Comparison of ENCODE assay signal across 11 mouse cellular contexts in genomic region chr5:140826796-140827195, GRCm38 (mm10). TPM values are rescaled to one million over a fixed set of nuclear protein-coding genes. Genes with fewer than 3 reads are reported as not detected.
DNase-seq lines count a peak whose midpoint lies in the region; ATAC-seq and TF ChIP-seq lines count a peak whose summit lies in the region.
"Had no signal": no experiment of that assay in that cellular context is flagged by ENCODE, and none has a peak within 500 bp of the region (broad histone marks: within the 10 kb centered on the region; RNA-seq: fewer than 3 reads in every experiment).

No protein-coding gene starts in this region.

- no peak for DNase-seq in forebrain, embryonic 11.5 days (ENCODE audit: low spot score)
- no peak for DNase-seq in left cerebral cortex, adult 2 months (ENCODE audit: extremely low spot score in 1 of 2, low spot score in 2 of 2)
- no peak for DNase-seq in left cerebral cortex, postnatal 14 days (ENCODE audit: low spot score in 2 of 2)
- no peak for DNase-seq in embryonic facial prominence, embryonic 14.5 days (ENCODE audit: low spot score)
- DNase-seq in midbrain, embryonic 14.5 days: no peak
- no peak for DNase-seq in left cerebral cortex, postnatal 10 days (ENCODE audit: extremely low spot score in 1 of 2, low spot score in 2 of 2)
- DNase-seq: cerebellum, adult 11 months; lung, adult 18-20 months; right cerebral cortex, postnatal 4 days had no signal

- no peak for ATAC-seq in forebrain, embryonic 13.5 days
- ATAC-seq in forebrain, embryonic 11.5 days (replicated peaks; ENCODE audit: low FRiP score): no peak
- ATAC-seq in embryonic facial prominence, embryonic 14.5 days (ENCODE audit: low read depth): no peak
- ATAC-seq in midbrain, embryonic 14.5 days (ENCODE audit: low FRiP score, low TSS enrichment): no peak
- ATAC-seq in megakaryocyte-erythroid progenitor cell, adult 5-6 weeks (replicated peaks; ENCODE audit: low FRiP score, low TSS enrichment, poor library complexity, severe bottlenecking): no peak

- peaks cover 33% of the 10 kb centered on the region for H3K4me1 ChIP-seq in forebrain, embryonic 13.5 days
- peaks cover 12% of the 10 kb centered on the region; the same call in 1 of the 2 replicates for H3K4me1 ChIP-seq in forebrain, embryonic 11.5 days (replicated peaks; ENCODE audit: control insufficient read depth, insufficient read depth, low read length)
- H3K4me1 ChIP-seq in embryonic facial prominence, embryonic 14.5 days (ENCODE audit: control insufficient read depth, insufficient read depth, low read length): peaks cover 30% of the 10 kb centered on the region
- peaks cover 32% of the 10 kb centered on the region for H3K4me1 ChIP-seq in midbrain, embryonic 14.5 days (ENCODE audit: control insufficient read depth, insufficient read depth, low read length)

- H3K27ac ChIP-seq in forebrain, embryonic 13.5 days: no peak overlapping the region
- no peak overlapping the region for H3K27ac ChIP-seq in forebrain, embryonic 11.5 days (ENCODE audit: low read depth, low read length)
- H3K27ac ChIP-seq in left cerebral cortex, adult 2 months: peak overlapping the region; percentile 86
- H3K27ac ChIP-seq in embryonic facial prominence, embryonic 14.5 days (replicated peaks; ENCODE audit: low read depth, low read length): no peak overlapping the region
- no peak overlapping the region for H3K27ac ChIP-seq in midbrain, embryonic 14.5 days (replicated peaks; ENCODE audit: low read depth, low read length)

- H3K27me3 ChIP-seq in forebrain, embryonic 13.5 days: no peaks in the 10 kb centered on the region
- no peaks in the 10 kb centered on the region for H3K27me3 ChIP-seq in forebrain, embryonic 11.5 days (ENCODE audit: control insufficient read depth, insufficient read depth, low read length)
- H3K27me3 ChIP-seq in embryonic facial prominence, embryonic 14.5 days (replicated peaks; ENCODE audit: control insufficient read depth, insufficient read depth, low read length): no peaks in the 10 kb centered on the region
- H3K27me3 ChIP-seq in midbrain, embryonic 14.5 days (ENCODE audit: control insufficient read depth, insufficient read depth, low read length): no peaks in the 10 kb centered on the region

- no peaks in the 10 kb centered on the region for H3K36me3 ChIP-seq in forebrain, embryonic 13.5 days (ENCODE audit: poor library complexity, severe bottlenecking)
- H3K36me3 ChIP-seq in forebrain, embryonic 11.5 days (ENCODE audit: control insufficient read depth, insufficient read depth, low read length): no peaks in the 10 kb centered on the region
- peaks cover 6% of the 10 kb centered on the region; the same call in 1 of the 2 replicates for H3K36me3 ChIP-seq in embryonic facial prominence, embryonic 14.5 days (ENCODE audit: control insufficient read depth, insufficient read depth, low read length)
- H3K36me3 ChIP-seq in midbrain, embryonic 14.5 days (ENCODE audit: control insufficient read depth, insufficient read depth, low read length): no peaks in the 10 kb centered on the region

- no peak overlapping the region for H3K4me3 ChIP-seq in forebrain, embryonic 13.5 days
- no peak overlapping the region for H3K4me3 ChIP-seq in forebrain, embryonic 11.5 days (ENCODE audit: low read depth, low read length)
- no peak overlapping the region for H3K4me3 ChIP-seq in left cerebral cortex, adult 2 months
- no peak overlapping the region for H3K4me3 ChIP-seq in embryonic facial prominence, embryonic 14.5 days (ENCODE audit: low read depth, low read length)
- no peak overlapping the region for H3K4me3 ChIP-seq in midbrain, embryonic 14.5 days (replicated peaks; ENCODE audit: low read depth, low read length)

- 24% methylated on average over 1 of the region's 1 CpGs for WGBS in forebrain, embryonic 13.5 days
- 33% methylated on average over 1 of the region's 1 CpGs for whole genome bisulfite sequencing in forebrain, embryonic 11.5 days
- WGBS in embryonic facial prominence, embryonic 14.5 days: 23% methylated on average over 1 of the region's 1 CpGs
- 9% methylated on average over 1 of the region's 1 CpGs for WGBS in midbrain, embryonic 14.5 days

- TF ChIP-seq CTCF in left cerebral cortex, adult 2 months (IDR thresholded peaks at IDR 0.05): no peak

- intact Hi-C loops in left cerebral cortex, adult 2 months (cut with DNase I): loop anchor here (5.0 kb wide), 1 partner anchor 59 kb away; no protein-coding TSS in a partner anchor
- intact Hi-C loops in left cerebral cortex, postnatal 14 days (cut with DNase I): loop anchor here (5.0 kb wide), 1 partner anchor 54 kb away; no protein-coding TSS in a partner anchor
- intact Hi-C loops in left cerebral cortex, postnatal 10 days (cut with DNase I): loop anchor here (5.0 kb wide), 1 partner anchor 39 kb away; no protein-coding TSS in a partner anchor

- no peaks in the 10 kb centered on the region for H3K9me3 ChIP-seq in forebrain, embryonic 13.5 days (replicated peaks)
- no peaks in the 10 kb centered on the region for H3K9me3 ChIP-seq in forebrain, embryonic 11.5 days (ENCODE audit: control insufficient read depth, low read length)
- H3K9me3 ChIP-seq in embryonic facial prominence, embryonic 14.5 days (ENCODE audit: control insufficient read depth, low read length): no peaks in the 10 kb centered on the region
- no peaks in the 10 kb centered on the region for H3K9me3 ChIP-seq in midbrain, embryonic 14.5 days (ENCODE audit: control insufficient read depth, low read length)

- peak overlapping the region; percentile 22 for H3K4me2 ChIP-seq in forebrain, embryonic 13.5 days
- H3K4me2 ChIP-seq in forebrain, embryonic 11.5 days (ENCODE audit: low read depth, low read length, severe bottlenecking): no peak overlapping the region
- H3K4me2 ChIP-seq in embryonic facial prominence, embryonic 14.5 days (ENCODE audit: low read depth, low read length): 0 out of 2 replicates have a peak overlapping the region, but pooled peaks have one; percentile 8
- peak overlapping the region; percentile 95 for H3K4me2 ChIP-seq in midbrain, embryonic 14.5 days (ENCODE audit: low read length)

- H3K9ac ChIP-seq in forebrain, embryonic 13.5 days: 0 out of 2 replicates have a peak overlapping the region, but pooled peaks have one; percentile 10
- H3K9ac ChIP-seq in forebrain, embryonic 11.5 days (ENCODE audit: low read length): no peak overlapping the region
- H3K9ac ChIP-seq in embryonic facial prominence, embryonic 14.5 days (ENCODE audit: low read depth, low read length): no peak overlapping the region
- H3K9ac ChIP-seq in midbrain, embryonic 14.5 days (replicated peaks; ENCODE audit: low read length): peak overlapping the region; percentile 13; the same call in 1 of the 2 replicates

RNA-seq across cellular contexts. Expression of gene Gna12, which starts 3.4 kb away (rescaled TPM):
- 11.0 and 12.6 TPM in 2 replicates for polyA plus RNA-seq in forebrain, embryonic 13.5 days (2015; fragmentation: Nextera tagmentation; extraction: Ambion mirVana)
- 49.7 and 58.9 TPM in 2 replicates for polyA plus RNA-seq in forebrain, embryonic 11.5 days (2014; fragmentation: Nextera tagmentation; extraction: Ambion mirVana)
- 10 to 100 TPM; 62.2 to 67.6 TPM for total RNA-seq in left cerebral cortex, adult 2 months (2021)
- 10 to 100 TPM; 68.1 to 73.8 TPM for total RNA-seq in left cerebral cortex, postnatal 14 days (2021)
- 23.4 and 28.9 TPM in 2 replicates for polyA plus RNA-seq in embryonic facial prominence, embryonic 14.5 days (2014; fragmentation: Nextera tagmentation; extraction: Ambion mirVana)
- polyA plus RNA-seq in midbrain, embryonic 14.5 days (2014; fragmentation: Nextera tagmentation; extraction: Ambion mirVana): 21.6 and 22.5 TPM in 2 replicates
- 54.8 and 74.3 TPM in 2 replicates for total RNA-seq in megakaryocyte-erythroid progenitor cell, adult 5-6 weeks (2014; fragmentation: Nextera tagmentation)
- 27.8 and 37.6 TPM in 2 replicates for total RNA-seq in megakaryocyte-erythroid progenitor cell, adult 5-6 weeks (2017)
- total RNA-seq in left cerebral cortex, postnatal 10 days (2021): 10 to 100 TPM; 65.3 TPM

Comparison
In these comparisons a context has a peak if more than half of its experiments do, and no peak if none do; other contexts are left out.
1. H3K9ac ChIP-seq: peak in forebrain, embryonic 13.5 days (single experiment) and midbrain, embryonic 14.5 days (single experiment); none in forebrain, embryonic 11.5 days (single experiment) and embryonic facial prominence, embryonic 14.5 days (single experiment).